Mouse (Mus musculus): ENCODE measurements around the gene Gm8279. TPM values are rescaled to one million over a fixed set of nuclear protein-coding genes. Genes with fewer than 3 reads are reported as not detected.

Gm8279 gene
- polyA plus RNA-seq (2012; rRNA removed): not detected in 2 replicates

GRCm38 (mm10) chr14:5131219-5131618 lies at the start of gene Gm8279:
Gm8279 (plus strand) TSS chr14:5131519.

DNA sequence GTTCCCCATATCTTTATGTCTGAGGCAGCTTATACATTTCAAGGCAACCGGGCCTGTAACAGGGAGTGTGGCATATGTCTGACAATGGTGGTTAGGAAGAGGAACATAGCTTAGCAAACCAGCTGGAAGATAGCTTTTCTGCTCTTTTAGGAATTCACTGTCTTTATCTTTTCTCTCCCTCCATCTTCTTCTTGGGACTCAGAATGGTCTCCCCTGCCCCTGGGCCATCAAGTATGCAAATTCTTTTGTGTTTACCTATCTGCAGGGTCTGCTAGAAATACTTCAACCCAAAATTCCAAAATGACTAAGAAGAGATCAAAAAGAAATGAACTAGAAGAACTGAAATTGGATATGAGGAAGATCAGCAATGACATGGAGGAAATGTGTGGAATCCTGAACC lies 32.9 kb downstream of the Gm8279 start, which contains the start of gene Gm3317:
TSS of gene Gm3317 (plus strand) at position 301 of the 400 bp plus-strand sequence.

GRCm38 (mm10) chr14:5185493-5185892 lies 54.2 kb downstream of the Gm8279 start, which contains the start of gene Gm8271:
Gm8271 (plus strand) TSS chr14:5185793.

Other genes starting within 250 kb of the Gm8279 start
- gene Gm3278, start 239.1 kb upstream of the Gm8279 start, polyA plus RNA-seq (2012; rRNA removed): 0.12 and 0.52 TPM in 2 replicates
- 0.04 TPM in 1 of 2 replicates, not detected in the other for gene Gm8297, start 147.6 kb upstream of the Gm8279 start, polyA plus RNA-seq (2012; rRNA removed)
- 0.21 and 1.4 TPM in 2 replicates for gene Gm3298, start 115.6 kb upstream of the Gm8279 start, polyA plus RNA-seq (2012; rRNA removed)
- gene 4930555G01Rik, start 80.9 kb upstream of the Gm8279 start, polyA plus RNA-seq (2012; rRNA removed): not detected in 2 replicates
- 25.9 and 27.5 TPM in 2 replicates for gene Gm8281, start 60.5 kb upstream of the Gm8279 start, polyA plus RNA-seq (2012; rRNA removed)
- not detected in 2 replicates for gene Gm3317, start 33.0 kb downstream of the Gm8279 start, polyA plus RNA-seq (2012; rRNA removed)
- gene Gm8271, start 54.3 kb downstream of the Gm8279 start, polyA plus RNA-seq (2012; rRNA removed): not detected in 2 replicates
- not detected in 2 replicates for gene Gm3526, start 129.1 kb downstream of the Gm8279 start, polyA plus RNA-seq (2012; rRNA removed)
- gene Gm3542, start 203.4 kb downstream of the Gm8279 start, polyA plus RNA-seq (2012; rRNA removed): not detected in 2 replicates